Mouse (Mus musculus) fibroblast of lung, adult 2 months (primary cell): Measurements from ENCODE around the gene Myo18a.
A peak's percentile ranks its signal among the peaks of the same experiment; 100 is the strongest.

Experiments used
- DNase-seq: peaks from one replicate; pipeline ENCODE4 v3.0.0-alpha.2; 2011; ENCODE audit warnings: low read depth

Gene Myo18a

GRCm38 (mm10) chr11:77837856-77838255 lies 74.8 kb downstream of the Myo18a start:
- DNase-seq: no peak

- DNase-seq: no peak
These were observed 77.6 kb downstream of the Myo18a start for GRCm38 (mm10) chr11:77840523-77841245.

- no peak for DNase-seq
These were observed 80.2 kb downstream of the Myo18a start for GRCm38 (mm10) chr11:77843068-77843905.

GRCm38 (mm10) chr11:77843906-77844200 lies 80.8 kb downstream of the Myo18a start:
- no peak for DNase-seq

- DNase-seq: no peak
These were observed 84.6 kb downstream of the Myo18a start for GRCm38 (mm10) chr11:77847599-77848128.

- no peak for DNase-seq
These were observed 85.1 kb downstream of the Myo18a start for GRCm38 (mm10) chr11:77848131-77848530.

GRCm38 (mm10) chr11:77849151-77849550 lies 86.1 kb downstream of the Myo18a start:
- no peak for DNase-seq

- DNase-seq: peak; percentile 9
These were observed 87.6 kb downstream of the Myo18a start for GRCm38 (mm10) chr11:77850401-77851244.

GRCm38 (mm10) chr11:77851483-77852010 lies 88.5 kb downstream of the Myo18a start:
- DNase-seq: no peak

GRCm38 (mm10) chr11:77852195-77852594 lies 89.1 kb downstream of the Myo18a start:
- DNase-seq: no peak

GRCm38 (mm10) chr11:77852941-77853668 lies 90.1 kb downstream of the Myo18a start:
- no peak for DNase-seq

- no peak for DNase-seq
These were observed 91.6 kb downstream of the Myo18a start for GRCm38 (mm10) chr11:77854641-77855040.

- DNase-seq: no peak
These were observed 92.3 kb downstream of the Myo18a start for GRCm38 (mm10) chr11:77855396-77855795.

- DNase-seq: no peak
These were observed 94.0 kb downstream of the Myo18a start for GRCm38 (mm10) chr11:77857089-77857488.

GRCm38 (mm10) chr11:77858589-77858988 lies 95.5 kb downstream of the Myo18a start:
- no peak for DNase-seq

- DNase-seq: no peak
These were observed 97.9 kb downstream of the Myo18a start for GRCm38 (mm10) chr11:77860947-77861346.

- DNase-seq: no peak
These were observed 99.8 kb downstream of the Myo18a start for GRCm38 (mm10) chr11:77862887-77863286.

GRCm38 (mm10) chr11:77864771-77865170 lies 101.7 kb downstream of the Myo18a start:
- no peak for DNase-seq

GRCm38 (mm10) chr11:77867419-77868083 lies 104.5 kb downstream of the Myo18a start:
- no peak for DNase-seq

- DNase-seq: no peak
These were observed 108.4 kb downstream of the Myo18a start for GRCm38 (mm10) chr11:77871436-77871835.

GRCm38 (mm10) chr11:77872236-77872635 lies 109.2 kb downstream of the Myo18a start:
- DNase-seq: no peak
